ENCODE assay signal across 8 mouse cellular contexts in the genomic region with DNA sequence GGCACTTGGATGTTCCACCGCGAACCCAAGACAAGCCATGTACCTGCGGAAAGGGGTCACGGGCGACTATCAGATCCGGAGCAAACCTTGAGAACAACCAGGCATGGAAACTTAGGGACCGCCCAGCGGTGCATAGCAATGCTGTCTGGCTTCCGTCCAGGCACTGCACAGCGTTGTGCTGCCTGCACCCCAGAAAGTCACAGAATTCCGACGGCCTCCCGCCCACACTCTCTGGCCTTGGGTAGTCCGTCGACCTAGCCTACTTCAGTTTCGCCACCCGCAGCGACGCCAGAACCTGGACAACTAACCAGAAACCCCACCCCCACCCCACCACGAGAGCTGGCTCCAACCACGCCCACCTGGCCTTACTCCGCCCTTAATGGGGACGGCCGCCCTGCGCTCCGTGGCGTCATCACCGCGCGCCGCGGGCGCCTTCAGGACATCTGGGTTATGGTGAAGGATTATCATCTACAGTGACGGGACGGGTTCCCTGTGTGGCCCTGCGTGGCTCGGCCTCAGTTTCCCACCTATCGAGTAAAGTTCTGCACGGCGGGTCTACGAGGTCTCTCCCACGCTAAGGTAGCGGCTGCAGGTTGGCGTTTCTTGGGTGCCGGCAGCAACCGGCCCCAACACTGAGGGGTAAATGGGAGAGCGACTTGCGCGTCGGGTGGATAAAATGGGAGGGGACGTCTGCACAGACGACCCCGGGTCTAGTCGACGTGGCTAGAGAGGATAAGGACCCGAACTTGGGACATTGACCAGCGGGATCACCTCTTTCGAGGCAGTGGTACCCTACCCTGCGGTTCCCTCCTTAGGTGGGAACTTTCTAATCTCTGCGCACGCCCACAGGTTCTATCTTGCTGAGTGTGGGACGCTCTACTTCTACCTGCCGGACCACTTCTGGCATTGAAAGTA. TPM values are rescaled to one million over a fixed set of nuclear protein-coding genes. Genes with fewer than 3 reads are reported as not detected.
DNase-seq lines count a peak whose midpoint lies in the region; ATAC-seq lines count a peak whose summit lies in the region.

A gene (plus strand): TSS at position 406 of the 915 bp plus-strand sequence.

- no peaks in the 10 kb centered on the region for H3K27me3 ChIP-seq in hindbrain, embryonic 11.5 days (ENCODE audit: control insufficient read depth, insufficient read depth, low read length)

- H3K9me3 ChIP-seq in hindbrain, embryonic 11.5 days (ENCODE audit: control insufficient read depth, low read length): no peaks in the 10 kb centered on the region

- peak within 1 kb of the TSS; percentile 75 for H3K9ac ChIP-seq in hindbrain, embryonic 11.5 days (ENCODE audit: low read depth, low read length)

- H3K36me3 ChIP-seq in hindbrain, embryonic 11.5 days (ENCODE audit: control insufficient read depth, insufficient read depth, low read length): 0 out of 2 replicates have a peak, but pooled peaks cover 2% of the 10 kb centered on the region

- no peak within 1 kb of the TSS for H3K27ac ChIP-seq in hindbrain, embryonic 11.5 days (ENCODE audit: low read depth, low read length)

- under 1% methylated on average over 63 of the region's 63 CpGs for WGBS in hindbrain, embryonic 11.5 days

- peak within 1 kb of the TSS; percentile 84 for H3K4me2 ChIP-seq in hindbrain, embryonic 11.5 days (replicated peaks; ENCODE audit: low read depth, low read length)

- peak within 1 kb of the TSS; percentile 83 for H3K4me3 ChIP-seq in hindbrain, embryonic 11.5 days (ENCODE audit: low read depth, low read length)

- peak; percentile 98 for DNase-seq in Muller cell, postnatal 12 days (ENCODE audit: inconsistent ontology term)
- peak; percentile 89 for DNase-seq in cerebellum, adult 9-10 months
- DNase-seq in frontal cortex, adult 2 months (ENCODE audit: extremely low spot score in 1 of 2, low spot score in 1 of 2): peak; percentile 78 to 94
- DNase-seq in hindbrain, embryonic 11.5 days (ENCODE audit: low spot score): peak; percentile 98
- DNase-seq in layer of hippocampus, postnatal 36 days: peak; percentile 89 to 91
- DNase-seq in lung, postnatal 36 days: peak; percentile 97
- peak; percentile 95 for DNase-seq in retina, postnatal 1 day
- peak; percentile 87 to 91 for DNase-seq in urinary bladder, adult 18-20 months (ENCODE audit: low spot score in 2 of 2)

- ATAC-seq in hindbrain, embryonic 11.5 days (ENCODE audit: low FRiP score): peak; percentile 91

- no peaks in the 10 kb centered on the region; the same call in 1 of the 2 replicates for H3K4me1 ChIP-seq in hindbrain, embryonic 11.5 days (replicated peaks; ENCODE audit: control insufficient read depth, insufficient read depth, low read length)

RNA-seq across cellular contexts. Expression of the gene that starts here (rescaled TPM):
- 48.7 and 58.2 TPM in 2 replicates for polyA plus RNA-seq in frontal cortex, adult 2 months (2012; rRNA removed)
- polyA plus RNA-seq in hindbrain, embryonic 11.5 days (2014; fragmentation: Nextera tagmentation; extraction: Ambion mirVana): 87.4 and 96.7 TPM in 2 replicates
- 10 to 100 TPM; 33.2 to 38.3 TPM for total RNA-seq in layer of hippocampus, postnatal 36 days (2021)
